Mouse (Mus musculus) splenic B cell, adult 2 months (primary cell): ENCODE measurements at regions not wholly inside any gene's neighbourhood (a gene's known extent, or its start where the extent isn't known, plus 50 kb on each side); places are given as distances from the start of the nearest gene placed in this dataset.

Source experiments
- DNase-seq: peaks from one replicate; pipeline ENCODE4 v3.0.0-alpha.2; 2011; ENCODE audit warnings: low read depth, low spot score
- H3K27me3 ChIP-seq: 2 replicates; pipeline ENCODE4 v1.6.1; 2012; ENCODE audit warnings: mild to moderate bottlenecking, low read length, moderate library complexity, mixed read lengths; ENCODE audit not compliant: control insufficient read depth, poor library complexity, insufficient read depth, severe bottlenecking
- H3K36me3 ChIP-seq: 2 replicates; pipeline ENCODE4 v1.6.1; 2012; ENCODE audit warnings: mild to moderate bottlenecking, low read length, moderate library complexity, mixed read lengths; ENCODE audit not compliant: control insufficient read depth, poor library complexity, insufficient read depth, severe bottlenecking

- H3K36me3 ChIP-seq = no peaks in the 10 kb centered on the region
- no peak for DNase-seq
- H3K27me3 ChIP-seq = no peaks in the 10 kb centered on the region
Measured at GRCm38 (mm10) chr3:35237342-35237741, 516.6 kb upstream of the Atp11b start.

DNA sequence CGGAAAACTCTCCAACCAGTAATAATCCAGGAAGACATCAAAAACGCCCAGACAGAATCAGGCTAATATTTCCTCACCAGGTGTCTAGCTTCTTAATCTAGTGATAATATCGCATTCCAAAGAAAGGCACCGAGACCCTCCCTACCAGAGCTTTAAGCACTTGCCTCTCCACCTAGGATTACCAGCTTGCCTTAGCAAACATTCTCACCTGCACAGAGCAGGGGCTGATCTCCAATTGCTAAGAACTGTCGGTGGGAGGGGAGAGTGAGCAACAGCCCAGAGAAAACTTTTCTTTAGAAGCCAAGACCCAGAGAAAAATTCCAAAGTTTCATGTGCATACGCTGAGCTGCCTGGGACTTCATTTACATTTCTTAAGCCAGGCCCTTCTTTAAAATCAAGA lies 511.6 kb upstream of the Atp11b start:
- Histone ChIP-seq H3K36me3 (no peaks in the 10 kb centered on the region), H3K27me3 (no peaks in the 10 kb centered on the region)
- no peak for DNase-seq

- no peaks in the 10 kb centered on the region for H3K36me3 ChIP-seq
- DNase-seq = no peak
- H3K27me3 ChIP-seq = no peaks in the 10 kb centered on the region
Measured at GRCm38 (mm10) chr3:35242871-35243529, 510.9 kb upstream of the Atp11b start.

- no peaks in the 10 kb centered on the region for H3K36me3 ChIP-seq
- DNase-seq = no peak
- no peaks in the 10 kb centered on the region for H3K27me3 ChIP-seq
Measured at GRCm38 (mm10) chr3:35245003-35245402, 508.9 kb upstream of the Atp11b start.

GRCm38 (mm10) chr3:35245946-35246665 lies 507.8 kb upstream of the Atp11b start:
- no peak for DNase-seq
- H3K36me3 ChIP-seq = no peaks in the 10 kb centered on the region
- H3K27me3 ChIP-seq = no peaks in the 10 kb centered on the region

- H3K27me3 ChIP-seq = no peaks in the 10 kb centered on the region
- H3K36me3 ChIP-seq = no peaks in the 10 kb centered on the region
- DNase-seq = no peak
Measured at GRCm38 (mm10) chr3:35249160-35249559, 504.7 kb upstream of the Atp11b start.

- Histone ChIP-seq H3K27me3 (no peaks in the 10 kb centered on the region), H3K36me3 (no peaks in the 10 kb centered on the region)
- no peak for DNase-seq
Measured at GRCm38 (mm10) chr3:35250092-35250749, 503.7 kb upstream of the Atp11b start.

GRCm38 (mm10) chr3:35253861-35254260 lies 500.0 kb upstream of the Atp11b start:
- no peak for DNase-seq
- no peaks in the 10 kb centered on the region for H3K27me3 ChIP-seq
- no peaks in the 10 kb centered on the region for H3K36me3 ChIP-seq

DNA sequence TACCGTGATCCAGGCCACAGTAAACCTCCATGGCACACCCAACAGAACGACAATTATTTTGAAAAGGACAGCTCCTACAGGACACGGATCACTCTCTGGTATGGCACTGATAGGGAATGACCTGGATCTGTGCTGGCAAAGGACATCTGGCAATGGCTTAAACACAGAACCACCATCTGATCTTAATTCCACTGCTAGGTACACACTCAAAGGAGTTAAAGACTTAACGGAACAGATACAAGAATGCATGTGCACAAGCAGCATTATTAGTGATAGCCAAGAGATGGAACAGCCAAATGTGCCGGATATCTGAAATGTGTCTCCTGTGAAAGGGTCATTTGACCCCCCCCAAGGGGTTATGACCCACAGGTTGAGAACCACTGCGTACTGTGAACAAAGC lies 493.0 kb upstream of the Atp11b start:
- H3K27me3 ChIP-seq = no peaks in the 10 kb centered on the region
- DNase-seq = no peak
- H3K36me3 ChIP-seq = no peaks in the 10 kb centered on the region

DNA sequence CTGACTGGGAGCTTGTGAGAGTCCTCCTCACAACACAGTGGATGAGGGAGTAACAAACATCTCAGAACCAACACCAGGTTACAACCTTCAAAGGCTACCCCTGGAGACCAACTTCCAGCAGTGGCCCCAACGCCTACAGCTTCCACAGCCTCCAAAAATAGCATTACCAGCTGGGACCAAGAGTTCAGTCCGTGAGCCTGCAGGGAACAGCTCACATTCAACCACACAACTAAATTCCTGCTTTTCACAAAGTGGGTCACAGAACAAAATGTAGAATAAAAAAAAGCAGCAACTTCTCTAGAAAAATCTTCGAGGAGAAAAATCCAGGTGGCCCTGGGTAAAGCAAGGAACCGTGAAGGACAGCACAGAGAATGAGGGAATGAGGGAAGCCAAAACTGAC lies 485.0 kb upstream of the Atp11b start:
- no peaks in the 10 kb centered on the region for H3K36me3 ChIP-seq
- no peak for DNase-seq
- H3K27me3 ChIP-seq = no peaks in the 10 kb centered on the region

DNA sequence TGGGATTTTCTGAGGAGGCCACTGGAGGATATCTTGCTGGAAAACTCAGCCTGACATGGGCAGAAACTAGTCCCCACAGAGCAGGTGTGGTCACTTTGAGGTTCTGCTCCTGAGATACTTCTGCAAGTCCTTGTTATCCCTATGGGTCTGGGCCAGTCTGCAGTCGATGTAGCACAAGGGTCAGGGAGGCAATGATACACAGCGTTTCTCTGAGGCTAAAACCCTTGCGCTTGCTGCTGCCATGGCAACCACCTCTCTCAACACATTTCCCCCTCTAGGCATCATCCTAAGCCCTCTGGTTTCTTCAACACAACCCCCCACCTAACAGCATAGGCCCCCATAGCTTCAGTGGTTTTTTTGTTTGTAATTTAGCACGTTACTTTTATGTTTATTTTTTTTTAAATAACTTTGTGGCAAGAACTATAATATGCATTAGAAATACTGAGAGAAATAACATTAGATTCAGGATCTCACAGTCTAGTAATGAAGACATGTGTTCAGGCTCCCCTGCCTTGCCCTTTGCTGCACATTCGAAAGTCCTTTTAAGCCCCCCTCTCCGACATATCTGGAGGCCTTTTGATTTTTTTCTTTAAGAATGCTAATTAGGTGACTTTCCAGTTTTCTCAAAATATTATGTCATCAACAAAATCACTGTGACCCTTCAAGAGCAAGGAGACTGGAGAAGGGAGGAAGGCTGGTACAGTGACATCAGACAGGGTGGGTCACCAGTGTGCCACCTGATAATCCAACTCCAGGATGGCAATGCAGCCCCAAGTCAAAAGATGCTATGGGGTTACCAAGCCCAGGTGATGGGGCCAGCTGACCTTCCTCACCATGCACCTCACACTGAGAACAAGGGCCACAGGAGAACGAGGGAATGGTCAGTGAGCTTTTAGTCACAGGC lies 483.7 kb upstream of the Atp11b start:
- no peak for DNase-seq
- H3K27me3 ChIP-seq = no peaks in the 10 kb centered on the region
- no peaks in the 10 kb centered on the region for H3K36me3 ChIP-seq

- DNase-seq = no peak
- H3K36me3 ChIP-seq = no peaks in the 10 kb centered on the region
- no peaks in the 10 kb centered on the region for H3K27me3 ChIP-seq
Measured at GRCm38 (mm10) chr3:35273546-35273945, 480.4 kb upstream of the Atp11b start.

- DNase-seq = no peak
- no peaks in the 10 kb centered on the region for H3K36me3 ChIP-seq
- no peaks in the 10 kb centered on the region for H3K27me3 ChIP-seq
Measured at GRCm38 (mm10) chr3:35280981-35281380, 472.9 kb upstream of the Atp11b start.

DNA sequence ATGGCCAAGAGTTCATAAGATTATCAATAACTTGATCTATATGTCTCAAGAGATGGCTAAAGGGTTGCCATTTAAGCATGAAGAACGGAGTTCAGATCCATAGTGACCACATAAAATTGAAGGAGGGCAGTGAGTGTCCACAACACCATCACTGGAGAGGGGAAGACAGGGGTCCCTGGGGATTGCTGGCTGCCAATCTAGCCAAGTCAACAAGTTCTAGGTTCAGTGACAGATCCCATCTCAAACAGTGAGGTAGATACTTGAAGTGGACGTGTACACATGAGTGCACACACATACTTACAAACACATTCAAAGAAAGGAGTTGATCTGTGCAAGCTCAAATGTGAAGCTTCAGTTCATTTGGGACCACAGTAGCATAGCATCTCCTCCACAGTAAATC lies 471.8 kb upstream of the Atp11b start:
- H3K27me3 ChIP-seq = no peaks in the 10 kb centered on the region
- no peaks in the 10 kb centered on the region for H3K36me3 ChIP-seq
- no peak for DNase-seq
